Mouse (Mus musculus): ENCODE data around the gene Klc1. TPM values are rescaled to one million over a fixed set of nuclear protein-coding genes. Genes with fewer than 3 reads are reported as not detected.
A peak's percentile ranks its signal among the peaks of the same experiment; 100 is the strongest.
"Not testable (repeated sequence)": the region's sequence is repeated elsewhere in the genome, so short reads cannot be mapped to it uniquely, and the experiment has no call there.

Gene Klc1
- polyA plus RNA-seq, 1 experiment from 2014 or later, result 130 TPM

DNA sequence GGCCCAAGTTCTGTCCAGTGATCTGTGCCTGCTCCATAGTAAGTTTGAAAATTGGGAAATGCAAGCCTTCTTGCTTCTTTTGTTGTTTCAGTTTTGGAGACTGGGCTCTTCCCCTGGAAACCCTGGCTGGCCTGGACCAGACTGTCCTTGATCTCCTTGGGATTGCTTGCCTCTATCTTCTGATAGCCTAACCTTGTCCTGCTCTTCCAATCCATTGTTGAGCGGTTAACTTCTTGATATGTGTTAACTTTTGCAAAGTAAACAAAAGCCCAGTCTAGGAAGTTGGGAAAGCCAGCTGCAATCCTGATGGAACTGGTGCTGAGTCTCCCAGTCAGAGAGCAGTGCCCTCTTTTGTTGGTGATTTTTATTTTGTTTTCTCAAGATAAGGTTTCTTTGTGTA is 30.7 kb upstream of the Klc1 start:
- H3K27me3 ChIP-seq (replicated peaks; ENCODE audit: low read depth, poor library complexity, severe bottlenecking), result no peaks in the 10 kb centered on the region
- peaks cover 77% of the 10 kb centered on the region for H3K36me3 ChIP-seq (replicated peaks)
- H3K9me3 ChIP-seq, result no peaks in the 10 kb centered on the region
- WGBS, result 82% methylated on average over 1 of the region's 1 CpGs
- H3K27ac ChIP-seq (replicated peaks), result no peak overlapping the region
- H3K4me3 ChIP-seq, result no peak overlapping the region
- H3K4me1 ChIP-seq, result peaks cover 35% of the 10 kb centered on the region
- DNase-seq (ENCODE audit: low spot score), result no peak

DNA sequence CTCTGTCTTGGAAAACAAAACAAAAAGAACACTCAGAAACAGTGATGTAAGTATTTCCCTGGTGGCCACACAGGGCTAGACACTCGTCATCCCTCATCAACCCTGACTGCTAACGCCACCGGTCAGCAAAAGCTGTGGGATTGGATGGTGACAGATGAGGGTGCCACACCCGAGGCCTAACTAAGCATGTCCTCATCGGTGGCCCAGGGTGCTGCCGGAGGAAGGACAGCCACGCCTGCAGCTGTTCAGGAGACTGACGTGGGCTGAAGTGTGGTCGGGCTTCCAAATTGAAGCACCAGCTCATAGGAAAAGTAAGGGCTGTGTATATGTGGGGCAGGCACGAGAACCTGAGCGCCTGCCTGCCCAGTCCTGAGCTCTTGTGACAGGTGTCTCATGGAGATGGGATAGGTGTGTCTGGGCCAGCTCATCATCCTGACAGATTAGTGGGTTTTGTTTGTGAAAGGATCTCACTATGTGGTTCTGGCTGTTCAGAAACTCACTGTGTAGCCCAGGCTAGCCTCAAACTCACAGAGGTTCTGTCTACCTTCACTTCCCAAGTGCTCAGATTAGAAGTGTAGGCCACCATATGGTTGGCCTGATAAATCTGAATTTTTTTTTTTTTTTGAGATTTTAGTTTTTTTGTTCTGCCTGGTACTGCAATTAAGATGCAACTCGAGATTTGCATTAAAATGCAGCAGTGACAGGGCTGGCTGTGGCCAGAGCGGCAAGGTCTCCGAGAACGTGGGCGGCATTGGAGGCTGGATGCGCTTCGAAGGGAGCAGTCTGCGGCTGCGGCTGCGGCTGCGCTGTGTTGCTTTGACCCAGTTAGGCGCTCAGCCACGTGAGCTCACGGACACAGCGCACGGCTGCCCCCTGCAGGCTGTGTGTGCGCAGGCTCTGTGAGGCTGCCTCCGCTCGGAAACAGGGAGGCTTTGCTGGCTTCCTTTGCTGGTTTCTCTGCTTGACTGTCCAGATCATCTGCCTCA is 26.5 kb upstream of the Klc1 start:
- H3K4me1 ChIP-seq, result peaks cover 13% of the 10 kb centered on the region
- H3K27me3 ChIP-seq (replicated peaks; ENCODE audit: low read depth, poor library complexity, severe bottlenecking), result no peaks in the 10 kb centered on the region
- no peak overlapping the region for H3K4me3 ChIP-seq
- 33% methylated on average over 30 of the region's 30 CpGs for WGBS
- DNase-seq (ENCODE audit: low spot score), result peak; percentile 92
- no peaks in the 10 kb centered on the region for H3K9me3 ChIP-seq
- H3K27ac ChIP-seq (replicated peaks), result peak overlapping the region; percentile 45
- peaks cover 40% of the 10 kb centered on the region for H3K36me3 ChIP-seq (replicated peaks)

DNA sequence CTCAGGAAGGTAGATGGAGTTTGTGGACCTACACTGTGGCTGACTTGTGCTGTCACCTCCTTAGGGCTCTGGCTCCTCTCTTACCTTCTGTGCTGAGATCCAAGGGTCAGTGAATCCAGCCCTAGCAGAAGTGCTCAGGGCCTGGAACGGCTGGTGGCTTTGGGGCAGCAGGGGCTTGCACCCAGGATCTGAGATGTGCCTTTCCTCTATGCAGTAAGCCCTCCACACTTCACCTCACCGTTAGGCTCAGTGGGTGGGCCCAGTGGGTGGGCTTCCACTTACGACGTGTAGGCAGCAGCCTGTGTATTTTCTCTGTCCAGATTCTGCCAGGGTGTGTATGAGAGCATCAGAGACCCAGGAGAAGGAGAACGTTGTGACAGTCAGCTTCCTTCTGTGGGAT is 25.7 kb upstream of the Klc1 start:
- Histone ChIP-seq H3K36me3 (replicated peaks) (peaks cover 32% of the 10 kb centered on the region), H3K27me3 (replicated peaks; ENCODE audit: low read depth, poor library complexity, severe bottlenecking) (no peaks in the 10 kb centered on the region), H3K4me3 (no peak overlapping the region), H3K27ac (replicated peaks) (peak overlapping the region; percentile 45), H3K4me1 (peaks cover 13% of the 10 kb centered on the region), H3K9me3 (no peaks in the 10 kb centered on the region)
- WGBS, result 69% methylated on average over 5 of the region's 5 CpGs
- DNase-seq (ENCODE audit: low spot score), result no peak

DNA sequence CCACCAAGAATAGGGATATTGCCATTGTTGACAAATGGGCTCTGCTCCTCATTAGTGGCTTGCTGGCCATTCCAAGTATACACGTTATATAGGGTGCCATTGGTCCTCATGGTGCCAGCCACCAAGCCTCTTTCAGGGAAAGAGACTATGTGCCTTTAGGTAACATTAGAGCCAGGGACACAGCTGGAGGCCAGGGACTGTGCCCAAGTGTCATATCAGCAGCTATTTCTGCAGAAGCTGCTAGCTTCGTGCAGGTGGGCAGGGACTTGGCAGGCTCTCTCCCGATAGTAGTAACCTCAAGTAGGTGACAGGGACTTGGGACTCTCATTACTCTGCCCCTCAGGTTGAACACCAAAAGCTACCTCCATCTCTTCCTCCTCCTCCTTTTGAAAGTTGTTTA is 23.7 kb upstream of the Klc1 start:
- WGBS, result 90% methylated on average over 3 of the region's 3 CpGs
- H3K4me1 ChIP-seq, result peaks cover 13% of the 10 kb centered on the region
- peaks cover 15% of the 10 kb centered on the region for H3K36me3 ChIP-seq (replicated peaks)
- DNase-seq (ENCODE audit: low spot score), result no peak
- H3K27me3 ChIP-seq (replicated peaks; ENCODE audit: low read depth, poor library complexity, severe bottlenecking), result no peaks in the 10 kb centered on the region
- H3K27ac ChIP-seq (replicated peaks), result no peak overlapping the region
- no peak overlapping the region for H3K4me3 ChIP-seq
- H3K9me3 ChIP-seq, result no peaks in the 10 kb centered on the region

DNA sequence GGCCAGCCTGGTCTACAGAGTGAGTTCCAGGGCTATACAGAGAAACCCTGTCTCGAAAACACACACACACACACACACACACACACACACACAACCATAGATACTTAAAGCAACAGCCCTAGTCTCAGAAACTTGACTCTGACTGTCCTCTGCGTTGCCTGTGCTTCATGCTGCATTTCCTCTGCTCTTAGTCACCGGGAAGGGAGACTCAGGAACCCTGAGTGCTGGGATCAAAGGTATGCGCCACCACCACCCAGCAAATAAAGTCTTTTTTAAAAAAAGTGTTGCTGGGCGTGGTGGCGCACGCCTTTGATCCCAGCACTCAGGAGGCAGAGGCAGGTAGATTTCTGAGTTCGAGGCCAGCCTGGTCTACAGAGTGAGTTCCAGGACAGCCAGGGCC is 22.0 kb upstream of the Klc1 start:
- not testable (repeated sequence) for H3K4me3 ChIP-seq; H3K9me3 ChIP-seq; H3K36me3 ChIP-seq (replicated peaks); DNase-seq (ENCODE audit: low spot score); H3K27ac ChIP-seq (replicated peaks); H3K27me3 ChIP-seq (replicated peaks; ENCODE audit: low read depth, poor library complexity, severe bottlenecking)
- H3K4me1 ChIP-seq, result peaks cover 21% of the 10 kb centered on the region
- 90% methylated on average over 8 of the region's 8 CpGs for WGBS

DNA sequence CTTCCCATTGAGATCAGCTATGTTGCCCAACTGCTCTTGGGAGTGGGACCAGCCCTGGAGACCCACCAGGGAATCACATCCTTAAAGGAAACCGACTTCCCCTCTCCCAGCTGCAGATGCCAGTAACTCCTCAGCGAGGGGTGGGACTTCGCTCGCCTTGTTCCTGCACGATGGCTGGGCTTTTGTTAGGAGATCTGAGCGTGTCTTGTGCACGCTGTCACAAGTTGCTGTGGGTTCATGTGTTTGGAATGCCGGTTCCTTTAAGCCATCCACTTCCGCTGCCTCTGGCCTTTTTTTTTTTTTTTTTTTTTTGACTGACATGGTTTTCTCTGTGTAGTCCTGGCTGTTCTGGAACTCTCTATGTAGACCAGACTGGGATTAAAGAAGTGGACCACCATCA is 21.3 kb upstream of the Klc1 start:
- 70% methylated on average over 9 of the region's 9 CpGs for WGBS
- Histone ChIP-seq H3K9me3 (no peaks in the 10 kb centered on the region), H3K27me3 (replicated peaks; ENCODE audit: low read depth, poor library complexity, severe bottlenecking) (no peaks in the 10 kb centered on the region), H3K4me3 (no peak overlapping the region), H3K4me1 (peaks cover 14% of the 10 kb centered on the region), H3K36me3 (replicated peaks) (0 out of 2 replicates have a peak, but pooled peaks cover 3% of the 10 kb centered on the region), H3K27ac (replicated peaks) (no peak overlapping the region)
- DNase-seq (ENCODE audit: low spot score), result no peak

DNA sequence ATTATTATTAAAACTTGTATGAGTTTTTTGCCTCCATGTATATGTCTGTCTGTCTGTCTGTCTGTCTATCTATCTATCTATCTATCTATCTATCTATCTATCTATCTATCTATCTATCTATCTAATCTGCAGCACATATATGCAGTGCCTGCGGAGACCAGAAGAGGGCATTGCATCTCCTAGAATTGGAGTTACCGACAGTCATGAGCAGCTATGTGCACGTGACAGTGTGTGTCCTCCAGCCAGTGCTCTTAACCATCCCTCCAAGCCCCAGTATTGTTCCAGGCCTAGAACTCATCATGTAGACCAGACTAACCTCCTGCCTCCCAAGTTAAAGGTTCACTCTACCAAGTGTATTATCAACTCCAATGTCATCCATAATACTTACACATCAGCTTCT is 19.9 kb upstream of the Klc1 start:
- Histone ChIP-seq H3K4me1 (peaks cover 8% of the 10 kb centered on the region), H3K27ac (replicated peaks) (no peak overlapping the region), H3K4me3 (no peak overlapping the region), H3K27me3 (replicated peaks; ENCODE audit: low read depth, poor library complexity, severe bottlenecking) (no peaks in the 10 kb centered on the region), H3K9me3 (no peaks in the 10 kb centered on the region), H3K36me3 (replicated peaks) (no peaks in the 10 kb centered on the region)
- peak; percentile 58 for DNase-seq (ENCODE audit: low spot score)
- 14% methylated on average over 3 of the region's 3 CpGs for WGBS

DNA sequence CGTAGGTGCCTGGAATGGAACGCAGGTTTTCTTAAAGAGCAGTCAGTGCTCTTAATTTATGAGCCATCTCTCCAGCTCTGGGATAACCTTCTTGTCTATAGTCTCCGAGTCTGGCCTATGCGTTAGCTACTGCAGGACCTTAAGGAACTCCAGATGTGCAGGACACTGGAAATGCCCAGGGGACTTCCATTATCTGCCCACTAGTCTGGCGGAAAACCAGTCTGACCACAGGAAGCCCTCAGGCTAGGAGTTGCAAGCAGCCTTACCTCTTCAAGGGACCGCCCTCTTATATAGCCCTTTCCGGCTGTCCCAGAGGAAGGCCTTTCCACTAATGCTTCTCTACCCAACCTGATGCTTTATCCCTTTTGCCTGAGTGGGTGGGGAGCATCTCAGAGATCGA is 17.3 kb upstream of the Klc1 start:
- Histone ChIP-seq H3K4me1 (peaks cover 19% of the 10 kb centered on the region), H3K27me3 (replicated peaks; ENCODE audit: low read depth, poor library complexity, severe bottlenecking) (no peaks in the 10 kb centered on the region), H3K27ac (replicated peaks) (no peak overlapping the region), H3K36me3 (replicated peaks) (no peaks in the 10 kb centered on the region), H3K4me3 (no peak overlapping the region), H3K9me3 (no peaks in the 10 kb centered on the region)
- no peak for DNase-seq (ENCODE audit: low spot score)
- 60% methylated on average over 8 of the region's 8 CpGs for WGBS

DNA sequence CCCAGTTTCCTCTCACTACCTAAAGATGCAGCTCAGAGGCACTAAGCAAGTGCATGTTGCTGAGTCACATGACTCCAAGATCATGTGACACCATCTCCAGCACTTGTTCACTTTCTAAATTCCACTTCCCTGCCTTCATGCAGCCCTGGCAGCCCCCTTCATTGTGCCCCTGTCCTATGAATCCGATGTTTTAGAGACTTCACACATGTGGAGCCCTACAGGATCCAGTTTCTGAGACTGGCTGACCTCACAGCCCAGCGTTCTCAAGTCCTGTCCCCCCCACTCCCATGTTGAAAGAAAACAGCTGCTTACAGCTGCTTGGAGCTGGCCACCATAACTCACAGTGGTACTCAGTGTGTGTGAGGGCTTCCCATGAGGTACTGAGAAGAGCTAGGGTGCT is 15.2 kb upstream of the Klc1 start:
- DNase-seq (ENCODE audit: low spot score), result no peak
- H3K36me3 ChIP-seq (replicated peaks), result no peaks in the 10 kb centered on the region
- no peaks in the 10 kb centered on the region for H3K27me3 ChIP-seq (replicated peaks; ENCODE audit: low read depth, poor library complexity, severe bottlenecking)
- H3K27ac ChIP-seq (replicated peaks), result no peak overlapping the region
- H3K4me3 ChIP-seq, result no peak overlapping the region
- WGBS, result 76% methylated on average over 2 of the region's 2 CpGs
- no peaks in the 10 kb centered on the region for H3K9me3 ChIP-seq
- peaks cover 20% of the 10 kb centered on the region for H3K4me1 ChIP-seq

DNA sequence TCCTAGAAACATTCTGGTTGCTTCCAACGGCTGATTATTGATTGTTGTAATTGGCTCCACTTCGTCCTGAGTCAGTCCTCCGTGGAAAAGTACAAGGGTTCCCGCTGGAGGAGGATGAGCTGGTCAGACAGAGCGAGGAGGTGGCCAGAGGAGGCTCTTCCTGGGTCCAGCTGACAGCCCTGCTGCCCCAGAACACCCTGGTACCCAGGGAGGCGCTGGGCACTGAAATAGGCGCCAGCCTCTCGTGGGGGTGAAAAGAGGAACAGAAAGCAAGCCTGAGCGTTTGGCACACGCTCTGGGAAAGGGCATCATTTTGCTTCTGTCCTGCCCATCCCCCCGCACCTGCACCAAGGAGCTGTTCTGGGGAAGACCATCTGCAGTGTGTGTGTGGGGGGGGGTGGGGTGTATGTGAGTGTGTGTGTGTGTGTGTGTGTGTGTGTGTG is 14.6 kb upstream of the Klc1 start:
- H3K36me3 ChIP-seq (replicated peaks), result no peaks in the 10 kb centered on the region
- no peaks in the 10 kb centered on the region for H3K9me3 ChIP-seq
- H3K4me3 ChIP-seq, result no peak overlapping the region
- peaks cover 20% of the 10 kb centered on the region for H3K4me1 ChIP-seq
- H3K27ac ChIP-seq (replicated peaks), result no peak overlapping the region
- 83% methylated on average over 11 of the region's 11 CpGs for WGBS
- H3K27me3 ChIP-seq (replicated peaks; ENCODE audit: low read depth, poor library complexity, severe bottlenecking), result no peaks in the 10 kb centered on the region
- no peak for DNase-seq (ENCODE audit: low spot score)

DNA sequence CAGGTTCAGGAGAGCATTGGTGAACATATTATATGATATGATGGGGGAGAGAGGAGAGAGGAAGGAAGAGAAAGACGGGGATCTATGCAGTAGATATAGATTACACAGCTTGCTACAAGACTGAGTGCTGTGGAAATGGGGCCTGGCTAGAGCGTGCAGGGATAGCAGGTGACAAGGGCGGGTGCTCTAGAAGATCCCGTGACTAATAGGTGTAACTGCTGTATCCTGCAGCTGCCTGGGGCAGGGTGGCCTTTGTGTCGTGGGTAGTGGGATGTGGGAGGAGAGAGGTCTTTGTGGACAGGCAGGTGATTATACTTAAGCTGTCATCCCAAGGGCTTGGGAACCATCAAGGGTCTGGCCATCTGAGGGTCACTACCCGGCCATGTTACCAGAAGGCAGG is 13.4 kb upstream of the Klc1 start:
- Histone ChIP-seq H3K36me3 (replicated peaks) (no peaks in the 10 kb centered on the region), H3K27ac (replicated peaks) (no peak overlapping the region), H3K27me3 (replicated peaks; ENCODE audit: low read depth, poor library complexity, severe bottlenecking) (no peaks in the 10 kb centered on the region), H3K4me1 (peaks cover 22% of the 10 kb centered on the region), H3K9me3 (no peaks in the 10 kb centered on the region), H3K4me3 (no peak overlapping the region)
- DNase-seq (ENCODE audit: low spot score), result no peak
- 77% methylated on average over 6 of the region's 6 CpGs for WGBS

DNA sequence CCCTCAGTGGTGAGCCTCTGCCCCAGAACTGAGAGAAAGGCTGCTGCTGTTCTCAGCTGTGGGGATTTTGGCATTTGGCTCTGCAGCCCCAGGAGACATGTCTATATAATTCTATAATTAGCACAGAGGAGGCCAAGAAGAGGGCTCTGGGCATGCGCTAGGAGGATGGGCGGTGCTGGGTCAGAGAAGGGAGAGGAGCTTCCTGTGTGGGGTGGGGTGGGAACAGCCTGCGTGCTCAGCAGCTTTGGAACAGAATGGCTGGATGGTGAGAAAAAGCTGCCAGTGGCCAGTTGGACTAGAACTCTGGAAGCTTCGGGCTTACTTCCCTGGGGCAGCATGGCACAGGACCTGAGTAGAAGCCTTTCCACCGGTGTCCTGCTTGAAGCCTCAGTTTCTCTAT is 12.6 kb upstream of the Klc1 start:
- H3K4me1 ChIP-seq, result peaks cover 21% of the 10 kb centered on the region
- WGBS, result 76% methylated on average over 5 of the region's 5 CpGs
- H3K36me3 ChIP-seq (replicated peaks), result no peaks in the 10 kb centered on the region
- H3K27me3 ChIP-seq (replicated peaks; ENCODE audit: low read depth, poor library complexity, severe bottlenecking), result no peaks in the 10 kb centered on the region
- no peak overlapping the region for H3K4me3 ChIP-seq
- DNase-seq (ENCODE audit: low spot score), result no peak
- H3K9me3 ChIP-seq, result no peaks in the 10 kb centered on the region
- no peak overlapping the region for H3K27ac ChIP-seq (replicated peaks)

DNA sequence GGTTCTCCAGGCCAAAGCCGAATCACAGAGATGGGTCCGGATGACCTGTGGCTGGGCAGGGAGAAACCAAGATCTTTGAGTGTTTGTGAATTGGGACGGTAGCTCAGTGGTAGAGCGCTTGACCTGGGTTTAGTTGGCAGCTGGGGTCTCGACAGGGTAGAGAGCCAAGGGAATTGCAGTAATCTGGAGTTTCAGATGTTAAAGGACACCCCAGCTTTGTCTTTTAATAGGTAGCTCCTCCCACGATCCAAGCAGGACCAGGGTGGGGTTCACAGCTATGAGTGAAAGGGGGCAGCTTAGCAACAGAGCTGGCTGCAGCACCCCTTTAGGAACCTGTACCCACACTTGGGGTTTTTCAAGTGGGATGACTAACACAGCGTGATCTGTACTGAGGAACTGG is 11.2 kb upstream of the Klc1 start:
- H3K4me3 ChIP-seq, result no peak overlapping the region
- 78% methylated on average over 7 of the region's 7 CpGs for WGBS
- H3K27me3 ChIP-seq (replicated peaks; ENCODE audit: low read depth, poor library complexity, severe bottlenecking), result no peaks in the 10 kb centered on the region
- H3K4me1 ChIP-seq, result peaks cover 15% of the 10 kb centered on the region
- DNase-seq (ENCODE audit: low spot score), result no peak
- no peak overlapping the region for H3K27ac ChIP-seq (replicated peaks)
- H3K9me3 ChIP-seq, result no peaks in the 10 kb centered on the region
- no peaks in the 10 kb centered on the region for H3K36me3 ChIP-seq (replicated peaks)

Data from embryonic facial prominence, embryonic 10.5 days (tissue).